Mouse (Mus musculus) adrenal gland (tissue): ENCODE results near the gene Adgrl1.

Source experiments
- intact Hi-C: fragments of 180-260 bp; cut with DNase I; formaldehyde crosslinking; loops from one replicate; pipeline ENCODE4 v1.15.1; 2025

The Adgrl1 gene

DNA sequence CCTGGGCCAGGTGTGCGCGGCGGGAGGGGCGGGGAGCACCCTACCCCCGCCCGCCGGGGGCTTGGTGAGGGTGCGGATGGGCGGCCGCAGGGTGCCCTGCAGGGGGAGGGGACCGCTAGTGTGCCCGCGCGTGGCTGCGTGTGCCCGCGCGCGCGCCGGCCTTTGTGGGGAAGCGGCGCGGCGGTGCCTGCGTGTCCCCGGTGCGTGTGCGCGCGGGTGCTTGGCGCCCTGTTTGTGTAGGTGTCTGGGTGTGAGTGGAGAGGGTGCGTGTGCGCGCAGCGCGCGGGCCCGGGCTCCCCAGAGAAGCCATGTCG, 1.0 kb downstream of the Adgrl1 start:
- intact Hi-C loops: loop anchor here (5.0 kb wide), 1 partner anchor 51 kb away; no protein-coding TSS in a partner anchor

DNA sequence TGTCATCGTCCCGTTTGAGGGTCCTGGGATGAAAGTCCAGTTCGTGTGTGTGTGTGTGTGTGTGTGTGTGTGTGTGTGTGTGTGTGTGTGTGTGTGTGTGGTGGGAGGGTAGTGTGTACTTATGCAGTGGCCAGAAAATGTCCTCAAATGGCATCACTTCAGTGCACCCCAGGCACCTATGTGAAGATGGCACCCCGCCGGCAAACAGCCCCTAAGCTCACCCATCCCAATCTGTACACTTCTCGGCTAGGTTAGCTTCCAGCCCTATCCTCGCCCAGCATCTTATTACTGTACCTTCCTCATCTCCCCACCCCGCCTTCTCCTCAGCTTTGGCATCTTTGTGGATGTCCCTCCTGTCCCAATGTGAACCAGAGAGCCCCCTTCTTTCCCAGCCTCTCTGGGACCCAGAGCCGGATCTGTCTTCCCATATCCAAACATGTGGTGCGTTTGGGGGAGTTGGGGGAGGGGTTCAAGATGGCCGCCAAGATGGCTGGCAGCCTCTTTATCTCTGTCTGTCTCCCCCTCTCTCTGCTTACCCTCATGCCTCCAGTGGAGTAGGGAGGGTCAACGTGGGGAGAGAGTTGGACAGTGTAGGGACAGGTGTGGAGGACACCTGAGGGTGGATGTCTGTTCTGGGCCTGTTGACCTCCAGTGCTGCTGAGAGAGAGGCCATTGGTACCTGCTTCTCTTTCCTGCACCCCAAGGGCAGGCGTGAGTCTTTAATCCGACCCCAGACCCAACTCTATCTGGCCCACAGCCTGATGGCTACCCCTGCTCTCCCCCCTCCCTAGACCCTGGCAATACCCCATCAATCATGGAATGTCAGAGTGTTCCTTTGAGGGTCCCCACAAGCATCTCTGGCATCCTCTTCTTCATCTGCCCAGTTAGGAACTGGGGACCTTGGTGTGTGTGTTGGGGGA, 1.9 kb downstream of the Adgrl1 start:
- intact Hi-C loops: loop anchor here (5.0 kb wide), 1 partner anchor 50 kb away; no protein-coding TSS in a partner anchor

DNA sequence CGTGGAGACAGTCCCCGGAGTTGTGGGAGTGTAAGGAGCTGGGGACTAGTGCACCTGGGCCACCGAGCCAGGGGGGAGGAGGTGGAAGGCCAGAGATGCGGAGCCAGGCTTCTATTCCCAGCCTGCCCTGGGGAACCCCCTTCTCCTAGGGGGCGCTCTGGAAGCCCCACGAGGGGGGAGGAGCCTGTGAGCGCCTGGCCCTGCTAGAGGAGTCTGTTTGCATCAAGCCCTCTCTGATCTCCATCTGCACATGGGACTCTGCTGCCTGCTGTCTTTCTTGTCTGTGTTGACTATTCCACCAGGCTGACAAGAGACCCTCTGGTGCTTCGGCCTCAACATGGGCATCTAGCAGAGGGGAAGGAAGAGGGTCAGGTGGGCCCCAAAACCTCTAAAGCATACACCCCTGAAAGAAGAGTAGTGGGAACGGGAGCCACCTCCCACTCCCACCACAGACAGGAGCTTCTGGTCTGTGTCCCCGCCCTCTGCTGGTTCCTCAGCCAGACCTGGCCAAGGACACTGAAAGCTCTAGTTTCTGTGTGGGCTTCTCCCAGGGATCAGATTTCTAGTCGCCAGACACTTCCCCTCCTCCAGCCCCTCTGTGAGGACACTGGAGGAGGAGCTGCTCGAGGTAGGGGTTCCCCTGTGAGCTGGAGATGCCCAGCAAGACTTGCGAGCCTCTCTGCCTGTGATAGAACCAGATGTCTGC, 3.2 kb downstream of the Adgrl1 start:
- intact Hi-C loops: loop anchor here (5.0 kb wide), 1 partner anchor 49 kb away; no protein-coding TSS in a partner anchor

DNA sequence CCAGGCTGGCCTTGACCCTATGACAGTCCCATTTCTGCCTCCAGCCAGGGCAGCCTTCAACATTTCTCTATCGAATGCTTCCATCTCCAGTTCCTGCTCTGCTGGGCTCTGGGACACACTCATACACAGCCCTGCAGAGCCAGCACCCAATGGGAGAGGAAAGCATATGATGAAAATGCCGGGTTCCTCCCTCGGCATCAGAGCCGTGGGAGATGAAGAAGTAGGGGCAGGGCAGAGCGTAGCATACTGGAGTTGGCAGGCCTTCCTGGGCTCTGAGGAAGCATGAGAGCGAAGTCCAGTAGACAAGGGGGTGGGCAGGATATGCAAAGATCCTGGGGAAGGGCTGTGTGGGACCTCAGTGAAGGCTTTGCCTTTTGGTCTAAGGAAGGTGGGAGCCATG, 8.7 kb downstream of the Adgrl1 start:
- intact Hi-C loops: no loop called here

DNA sequence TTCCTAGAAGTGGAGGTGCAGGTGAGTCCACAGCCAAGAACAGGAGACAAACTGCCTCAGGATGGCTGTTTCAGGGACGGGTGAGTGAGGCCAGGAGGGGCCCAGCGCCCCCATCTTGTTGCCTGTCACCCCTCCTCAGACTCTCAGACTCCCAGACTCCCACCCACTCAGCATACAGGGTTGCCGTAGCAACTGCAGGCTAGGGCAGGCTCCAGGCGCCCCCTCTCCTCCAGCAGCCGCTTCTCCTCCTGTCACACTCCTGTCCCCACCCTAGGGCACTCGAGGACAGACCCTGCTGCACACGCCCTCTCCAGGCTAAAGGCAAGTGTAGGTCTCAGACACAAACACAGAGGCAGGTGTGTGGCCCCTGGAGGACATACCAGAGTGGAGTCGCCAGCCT, 9.4 kb downstream of the Adgrl1 start:
- intact Hi-C loops: no loop called here

DNA sequence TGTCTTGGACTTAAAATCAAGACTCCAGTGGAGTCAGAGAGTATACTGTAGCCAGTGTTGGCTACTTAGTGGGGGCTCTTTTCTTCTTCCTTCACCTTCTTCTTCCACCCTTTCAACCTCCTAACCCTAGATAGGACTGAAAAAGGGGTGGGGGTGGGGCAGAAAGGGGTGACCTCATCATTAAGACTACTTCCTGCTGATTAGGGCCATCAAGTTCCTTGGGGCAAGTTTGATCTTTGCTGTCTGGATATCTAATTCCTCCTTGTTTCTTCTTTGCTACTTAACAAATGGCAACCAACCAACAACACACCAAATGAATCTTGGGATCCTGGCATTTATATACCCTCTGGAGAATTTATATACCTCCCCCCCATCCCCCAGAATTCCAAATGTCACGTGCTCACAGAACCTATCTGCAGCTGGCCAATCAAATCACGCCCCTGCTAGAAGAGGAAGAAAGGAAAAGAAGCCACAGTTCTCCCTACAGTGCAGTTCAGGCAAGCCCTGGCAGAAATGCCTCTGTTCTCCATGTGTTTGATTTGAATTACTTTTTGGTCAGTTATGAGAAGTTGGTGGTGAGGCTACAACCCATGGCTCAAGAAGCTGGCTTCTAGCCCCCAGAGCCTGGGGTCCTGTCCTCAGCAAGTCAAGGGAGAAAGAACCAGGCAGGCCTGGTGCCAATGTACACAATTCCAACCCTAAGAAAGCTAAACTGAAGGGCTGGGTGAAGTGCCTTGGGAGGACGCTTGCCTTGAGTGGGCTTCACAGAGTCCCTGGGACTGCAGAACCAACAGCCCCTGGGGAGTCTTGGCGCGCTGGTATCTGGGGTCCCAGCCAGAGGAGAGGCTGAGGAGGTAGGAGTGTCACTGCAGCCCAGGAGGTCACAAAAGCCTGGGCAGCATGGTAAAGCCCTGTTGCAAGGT, 12.2 kb downstream of the Adgrl1 start:
- intact Hi-C loops: no loop called here

DNA sequence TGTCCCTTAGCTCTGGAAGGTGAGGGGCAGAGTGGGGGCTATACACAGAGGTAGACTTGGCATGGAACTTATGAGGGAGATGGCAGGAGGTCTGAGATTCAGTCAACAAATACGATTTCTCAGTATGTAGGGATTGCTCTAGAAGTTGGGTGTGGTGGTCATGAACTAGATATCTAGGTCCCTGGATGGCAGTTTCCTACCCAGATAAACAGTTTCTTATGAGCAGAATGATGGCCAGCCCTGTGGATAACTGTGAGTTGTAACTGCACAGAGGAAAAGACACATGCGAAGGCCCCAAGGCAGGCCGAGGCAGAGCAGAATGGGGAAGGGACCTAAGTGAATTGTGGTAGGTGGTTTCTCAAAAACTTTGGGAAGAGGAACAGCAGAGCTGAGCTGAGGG, 14.3 kb downstream of the Adgrl1 start:
- intact Hi-C loops: no loop called here

DNA sequence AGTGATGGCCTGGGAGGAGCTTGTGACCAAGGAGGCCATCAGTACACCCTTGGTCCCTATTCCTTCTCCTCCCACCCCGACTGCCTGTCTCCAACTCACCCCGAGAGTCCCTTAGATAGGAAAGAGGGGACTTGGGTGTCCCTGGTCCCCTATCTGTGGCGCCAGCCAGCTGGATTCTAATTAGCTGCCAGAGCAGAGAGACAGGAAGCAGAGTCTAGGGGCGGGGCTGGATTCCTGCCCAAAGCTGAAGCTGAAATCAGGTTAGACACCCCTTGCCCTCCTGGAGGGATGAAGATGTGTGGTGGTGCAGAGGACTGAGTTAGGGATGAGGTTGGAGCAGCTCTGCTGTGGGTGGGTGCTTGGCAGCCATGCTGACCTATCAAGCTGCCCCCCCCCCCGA, 15.0 kb downstream of the Adgrl1 start:
- intact Hi-C loops: no loop called here

DNA sequence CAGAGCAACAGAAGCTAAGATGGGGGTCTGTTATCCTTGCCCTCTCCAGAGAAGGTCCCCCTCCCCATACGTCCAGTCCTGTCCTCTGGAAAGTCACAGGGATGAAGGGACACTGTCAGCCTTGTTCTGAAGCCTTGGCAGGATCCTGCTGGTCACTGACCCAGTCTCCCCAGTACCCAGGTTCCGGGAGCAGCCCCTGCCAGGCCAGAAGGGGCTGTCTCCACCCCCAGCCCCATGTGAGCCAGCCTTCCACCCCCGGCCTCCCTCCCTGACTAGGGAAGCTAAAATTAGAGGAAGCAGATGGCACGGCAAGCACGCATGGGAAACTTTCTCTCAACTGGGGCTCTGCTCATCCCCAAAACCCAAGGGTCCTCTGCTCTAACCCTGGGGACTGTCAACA, 16.1 kb downstream of the Adgrl1 start:
- intact Hi-C loops: no loop called here

DNA sequence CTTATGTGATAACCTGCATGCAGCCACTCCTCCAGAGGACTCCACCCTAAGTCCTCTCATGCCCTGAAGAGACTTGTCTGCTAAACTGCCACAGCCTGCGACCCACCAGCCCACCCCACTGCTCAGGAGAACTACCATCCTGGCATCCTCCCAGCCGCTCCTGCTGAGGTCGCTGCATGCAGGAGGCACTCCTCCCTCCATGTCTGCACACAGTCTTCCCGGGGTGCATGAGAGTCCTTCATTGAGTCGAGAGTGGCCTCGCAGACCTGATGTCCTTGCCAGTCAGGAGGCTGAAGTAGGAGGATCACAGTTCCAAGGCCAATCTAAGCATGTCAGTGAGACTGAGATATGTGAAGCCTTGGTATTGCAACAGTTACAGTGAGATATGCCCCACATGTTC, 17.7 kb downstream of the Adgrl1 start:
- intact Hi-C loops: no loop called here

DNA sequence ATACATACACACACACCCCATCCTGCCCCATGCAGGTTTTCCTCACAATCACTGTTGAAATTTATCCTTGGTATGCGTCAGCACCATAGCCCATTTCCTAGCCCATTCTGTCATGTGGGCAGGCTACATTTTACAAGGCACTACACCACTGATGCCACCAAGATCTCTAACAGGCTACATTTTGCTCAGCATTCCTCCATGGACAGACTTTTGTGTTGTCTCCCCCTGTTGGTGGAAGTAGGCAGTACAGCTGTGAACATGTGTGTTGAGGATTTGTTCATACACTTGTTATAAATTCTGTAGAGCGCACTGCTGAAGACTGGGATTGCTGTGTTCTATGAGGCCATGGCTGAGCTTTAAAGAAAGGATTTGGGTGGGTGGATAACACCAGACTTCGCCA, 21.7 kb downstream of the Adgrl1 start:
- intact Hi-C loops: loop anchor here (2.0 kb wide), 1 partner anchor 25 kb away; no protein-coding TSS in a partner anchor

DNA sequence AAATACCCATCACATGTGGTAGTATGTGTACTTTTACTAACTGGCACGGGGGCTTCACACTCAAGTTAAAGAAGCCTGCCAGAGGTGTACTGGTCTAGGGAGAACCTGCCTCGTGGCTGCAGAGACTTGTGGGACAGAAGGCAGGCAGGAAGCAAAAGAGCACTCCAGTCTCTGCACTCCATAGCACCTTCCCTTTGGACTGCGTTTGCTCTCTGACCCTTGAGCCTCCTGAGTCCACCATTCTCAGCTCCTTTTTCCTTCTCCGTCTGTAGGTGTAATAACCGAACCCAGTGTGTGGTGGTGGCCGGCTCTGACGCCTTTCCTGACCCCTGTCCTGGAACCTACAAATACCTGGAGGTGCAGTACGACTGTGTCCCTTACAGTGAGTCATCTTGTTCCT, 22.8 kb downstream of the Adgrl1 start:
- intact Hi-C loops: no loop called here

DNA sequence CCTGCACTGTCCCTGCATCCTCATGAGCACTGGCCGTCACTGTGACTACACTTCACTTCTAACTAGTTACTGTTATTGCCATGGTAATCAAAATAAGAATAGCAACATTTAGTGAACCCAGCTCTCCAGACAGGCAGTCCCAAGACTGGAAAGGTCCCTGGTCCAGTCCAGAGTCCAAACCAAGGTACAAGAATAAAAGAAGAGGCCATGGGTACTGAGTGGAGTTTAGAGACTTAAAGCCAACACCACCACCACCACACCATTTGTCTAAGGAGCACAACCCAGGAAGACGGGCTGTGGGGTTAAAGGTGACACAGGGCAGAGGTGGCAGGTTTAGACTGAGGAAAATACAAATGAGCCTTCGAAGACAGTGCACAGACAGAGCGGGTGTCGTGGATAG, 24.7 kb downstream of the Adgrl1 start:
- intact Hi-C loops: no loop called here

DNA sequence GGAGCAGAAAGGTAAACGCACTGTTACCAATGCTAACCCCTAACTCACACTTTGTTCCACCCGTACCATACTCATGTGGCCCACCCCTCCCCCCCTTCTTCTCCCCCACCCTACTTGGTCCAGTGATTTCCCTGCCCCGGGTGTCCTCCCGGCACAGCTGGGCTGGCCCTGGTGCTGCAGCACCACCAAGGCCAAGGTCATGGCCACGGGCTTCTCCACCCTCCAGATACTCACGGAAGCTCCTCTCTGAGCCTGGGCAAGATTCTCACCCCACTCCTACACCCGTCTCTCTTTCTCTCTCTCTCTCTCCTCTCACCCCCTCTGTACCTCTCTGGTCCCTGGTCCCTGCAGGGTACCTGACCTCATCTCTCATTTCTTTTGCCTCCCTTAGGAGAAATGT, 26.4 kb downstream of the Adgrl1 start:
- intact Hi-C loops: no loop called here

DNA sequence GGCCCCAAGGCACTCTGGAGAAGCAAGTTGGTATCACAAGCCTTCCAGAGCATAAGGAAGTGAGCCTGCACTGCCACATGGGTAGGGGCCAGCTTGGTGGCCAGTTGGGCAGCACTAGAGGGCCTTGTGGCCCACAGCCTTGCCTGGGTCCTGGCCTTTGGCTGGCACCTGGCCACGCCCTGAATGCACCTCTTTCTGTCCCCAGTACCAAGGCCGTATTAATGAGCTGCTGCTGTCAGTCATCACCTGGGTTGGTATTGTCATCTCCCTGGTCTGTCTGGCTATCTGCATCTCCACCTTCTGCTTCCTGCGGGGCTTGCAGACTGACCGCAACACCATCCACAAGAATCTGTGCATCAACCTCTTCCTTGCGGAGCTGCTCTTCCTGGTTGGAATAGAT, 34.3 kb downstream of the Adgrl1 start:
- intact Hi-C loops: no loop called here

DNA sequence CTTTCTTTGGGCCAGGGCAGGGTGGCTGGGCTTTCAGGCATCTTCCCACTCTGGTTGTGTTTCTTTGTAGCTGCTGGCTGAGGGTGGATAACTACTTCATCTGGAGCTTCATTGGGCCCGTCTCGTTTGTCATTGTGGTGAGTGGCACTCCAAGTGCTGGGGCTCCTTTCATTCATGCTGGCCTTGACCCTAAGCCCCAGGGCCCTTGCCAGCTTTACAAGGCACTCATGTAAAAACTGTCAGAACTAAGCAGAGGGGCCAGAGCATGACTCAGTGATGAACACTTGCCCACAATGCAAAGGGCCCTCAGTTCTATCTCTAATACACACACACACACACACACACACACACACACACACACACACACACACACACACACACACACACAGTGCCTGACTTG, 35.1 kb downstream of the Adgrl1 start:
- intact Hi-C loops: no loop called here

DNA sequence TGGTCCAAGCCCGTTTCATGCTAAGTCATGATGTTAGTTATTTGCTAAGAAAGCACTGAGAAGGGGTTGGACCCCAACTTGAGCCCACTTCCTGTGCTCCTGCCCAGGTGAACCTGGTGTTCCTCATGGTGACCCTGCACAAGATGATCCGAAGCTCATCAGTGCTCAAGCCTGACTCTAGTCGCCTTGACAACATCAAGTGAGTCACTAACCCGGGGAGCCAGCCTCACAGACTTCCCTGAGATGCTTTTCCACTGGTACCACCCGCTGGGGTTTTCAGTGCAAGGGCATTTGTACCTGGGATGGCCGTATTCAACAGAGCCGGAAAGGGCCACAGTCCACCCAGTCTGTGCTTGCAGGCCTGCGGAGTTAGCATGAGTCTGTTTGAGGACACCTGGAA, 35.5 kb downstream of the Adgrl1 start:
- intact Hi-C loops: no loop called here

DNA sequence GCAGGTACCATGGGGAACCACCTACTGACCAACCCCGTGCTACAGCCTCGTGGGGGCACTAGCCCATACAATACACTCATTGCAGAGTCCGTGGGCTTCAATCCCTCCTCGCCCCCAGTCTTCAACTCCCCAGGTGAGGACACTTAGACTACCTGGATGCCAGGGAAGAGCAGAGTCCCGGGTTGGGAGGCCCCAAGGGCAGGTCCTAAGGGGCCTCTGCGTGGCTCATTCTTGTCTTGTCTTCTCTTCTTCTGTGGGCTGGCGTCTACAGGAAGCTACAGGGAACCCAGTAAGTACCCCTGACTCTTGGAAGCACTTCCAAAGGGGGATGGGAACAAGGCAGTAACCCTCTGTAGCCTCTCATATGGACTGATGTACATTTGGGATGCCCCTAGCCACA, 37.7 kb downstream of the Adgrl1 start:
- intact Hi-C loops: no loop called here

DNA sequence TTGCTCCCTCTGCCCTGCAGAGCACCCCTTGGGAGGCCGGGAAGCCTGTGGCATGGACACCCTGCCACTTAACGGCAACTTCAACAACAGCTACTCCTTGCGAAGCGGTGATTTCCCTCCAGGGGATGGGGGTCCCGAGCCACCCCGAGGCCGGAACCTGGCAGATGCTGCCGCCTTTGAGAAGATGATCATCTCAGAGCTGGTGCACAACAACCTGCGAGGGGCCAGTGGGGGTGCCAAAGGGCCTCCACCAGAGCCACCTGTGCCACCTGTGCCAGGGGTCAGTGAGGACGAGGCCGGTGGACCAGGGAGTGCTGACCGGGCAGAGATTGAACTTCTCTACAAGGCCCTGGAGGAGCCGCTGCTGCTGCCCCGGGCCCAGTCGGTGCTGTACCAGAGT, 38.4 kb downstream of the Adgrl1 start:
- intact Hi-C loops: no loop called here

DNA sequence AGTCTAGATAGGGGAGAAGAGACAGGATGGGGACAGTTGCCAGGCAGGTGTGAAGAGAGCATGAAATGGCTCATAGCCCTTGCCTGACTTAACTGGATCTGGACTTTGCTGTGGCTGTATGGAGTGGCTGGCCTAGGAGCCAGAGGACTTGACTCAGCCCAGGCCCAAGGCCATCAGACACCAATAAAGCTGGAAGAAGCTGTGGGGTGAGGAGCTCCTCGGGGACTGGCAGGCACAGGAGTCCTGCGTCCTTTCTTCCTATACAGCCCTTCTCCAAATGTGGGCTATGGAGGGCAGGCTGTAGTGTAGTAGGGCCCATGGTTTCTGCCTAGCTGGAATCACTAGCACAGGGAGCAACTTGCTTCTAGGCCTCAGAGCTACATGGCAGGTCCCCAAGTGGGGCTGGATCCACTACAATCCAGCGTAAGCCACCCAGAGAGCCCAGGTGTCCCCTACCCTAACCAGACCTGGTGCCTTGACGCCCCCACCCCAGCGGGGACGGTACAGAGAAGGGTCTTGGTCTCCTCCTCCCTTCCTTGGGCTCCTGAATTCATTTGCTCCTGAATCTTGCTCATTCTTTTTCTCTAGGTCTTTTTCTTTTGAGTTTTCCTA, 41.3 kb downstream of the Adgrl1 start:
- intact Hi-C loops: no loop called here

DNA sequence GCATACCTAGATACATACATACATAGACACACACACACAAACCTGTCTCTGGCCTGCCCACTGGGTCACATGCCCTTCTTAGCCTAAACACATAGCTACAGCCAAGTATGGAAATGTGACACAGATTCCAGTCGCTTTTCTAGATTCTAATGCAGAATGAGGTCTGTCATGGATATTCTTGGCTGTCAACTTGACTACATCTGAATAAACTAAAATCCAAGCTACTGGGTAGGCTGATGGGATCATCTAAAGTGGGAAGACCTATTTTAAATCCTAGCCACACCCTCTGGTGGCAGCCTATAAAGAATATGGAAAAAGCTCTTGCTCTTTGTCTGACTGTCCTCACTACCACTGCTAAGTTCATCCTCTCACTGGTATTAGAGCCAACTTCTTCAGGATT, 42.5 kb downstream of the Adgrl1 start:
- intact Hi-C loops: no loop called here
